Mouse (Mus musculus) intestine, embryonic 14.5 days (tissue): Measurements from ENCODE around the gene Dffa. TPM values are rescaled to one million over a fixed set of nuclear protein-coding genes. Genes with fewer than 3 reads are reported as not detected.

ENCODE experiments used
- polyA plus RNA-seq: library from polyadenylated mRNA; unstranded; fragments of >200 nt; fragmentation: Nextera tagmentation; extraction: Ambion mirVana; gene quantifications from 2 replicates; pipeline ENCODE4 v1.2.1, GENCODE M21; 2014

The Dffa gene
- polyA plus RNA-seq, 1 experiment from 2014 or later = 37.4 TPM

Other genes with a start within 250 kb of the Dffa start
- 43.9 and 46.0 TPM in 2 replicates for gene Pex14, start 4.3 kb upstream of the Dffa start, polyA plus RNA-seq
- 0.38 TPM in 1 of 2 replicates, not detected in the other for gene Cort, start 22.6 kb downstream of the Dffa start, polyA plus RNA-seq
- gene Cenps, start 33.5 kb downstream of the Dffa start, polyA plus RNA-seq = 30.1 and 33.8 TPM in 2 replicates
- gene Pgd, start 62.6 kb downstream of the Dffa start, polyA plus RNA-seq = 67.2 and 76.5 TPM in 2 replicates
- gene Kif1b, start 203.5 kb downstream of the Dffa start, polyA plus RNA-seq = 34.4 and 36.5 TPM in 2 replicates